Mouse (Mus musculus): ENCODE data around the gene Jsrp1.

- no peak for TF ChIP-seq CTCF (IDR thresholded peaks at IDR 0.05; ENCODE audit: insufficient read depth, low read depth, low read length)
- TF ChIP-seq POLR2A (IDR thresholded peaks at IDR 0.05; ENCODE audit: insufficient read depth, low read depth, low read length) = no peak
Measured at GRCm38 (mm10) chr10:80799070-80799566, 14.2 kb downstream of the Jsrp1 start.
